13 mouse cellular contexts compared by ENCODE assay signal in genomic region chr6:40019396-40019795, GRCm38 (mm10).
DNase-seq lines count a peak whose midpoint lies in the region; ATAC-seq and TF ChIP-seq lines count a peak whose summit lies in the region.
"Had no signal": no experiment of that assay in that cellular context is flagged by ENCODE, and none has a peak within 500 bp of the region (broad histone marks: within the 10 kb centered on the region; RNA-seq: fewer than 3 reads in every experiment).

No protein-coding gene starts in this region.

- H3K36me3 ChIP-seq in forebrain, embryonic 12.5 days (replicated peaks): no peaks in the 10 kb centered on the region
- no peaks in the 10 kb centered on the region for H3K36me3 ChIP-seq in forebrain, postnatal 0 days (ENCODE audit: insufficient read depth)
- no peaks in the 10 kb centered on the region for H3K36me3 ChIP-seq in midbrain, embryonic 14.5 days (ENCODE audit: control insufficient read depth, insufficient read depth, low read length)
- no peaks in the 10 kb centered on the region for H3K36me3 ChIP-seq in heart, embryonic 10.5 days
- H3K36me3 ChIP-seq: liver, embryonic 13.5 days had no signal

- no peaks in the 10 kb centered on the region for H3K9me3 ChIP-seq in forebrain, embryonic 12.5 days
- H3K9me3 ChIP-seq in forebrain, postnatal 0 days (ENCODE audit: low read length): no peaks in the 10 kb centered on the region
- no peaks in the 10 kb centered on the region for H3K9me3 ChIP-seq in midbrain, embryonic 14.5 days (ENCODE audit: control insufficient read depth, low read length)
- H3K9me3 ChIP-seq in heart, embryonic 10.5 days: no peaks in the 10 kb centered on the region
- H3K9me3 ChIP-seq: liver, embryonic 13.5 days had no signal

- H3K27me3 ChIP-seq in forebrain, embryonic 12.5 days: no peaks in the 10 kb centered on the region
- no peaks in the 10 kb centered on the region for H3K27me3 ChIP-seq in forebrain, postnatal 0 days (ENCODE audit: insufficient read depth, low read length)
- H3K27me3 ChIP-seq in midbrain, embryonic 14.5 days (ENCODE audit: control insufficient read depth, insufficient read depth, low read length): no peaks in the 10 kb centered on the region
- no peaks in the 10 kb centered on the region for H3K27me3 ChIP-seq in heart, embryonic 10.5 days (ENCODE audit: insufficient read depth, poor library complexity, severe bottlenecking)
- H3K27me3 ChIP-seq: liver, embryonic 13.5 days had no signal

- TF ChIP-seq CTCF in forebrain, postnatal 0 days (IDR thresholded peaks at IDR 0.05; ENCODE audit: low read depth): no peak

- 43% methylated on average over 4 of the region's 4 CpGs for WGBS in forebrain, embryonic 12.5 days
- WGBS in forebrain, postnatal 0 days: 28% methylated on average over 4 of the region's 4 CpGs
- whole genome bisulfite sequencing in midbrain, embryonic 14.5 days: 15% methylated on average over 4 of the region's 4 CpGs
- 41% methylated on average over 4 of the region's 4 CpGs for WGBS in heart, embryonic 10.5 days

- H3K9ac ChIP-seq in forebrain, embryonic 12.5 days: no peak overlapping the region
- H3K9ac ChIP-seq in forebrain, postnatal 0 days: no peak overlapping the region
- H3K9ac ChIP-seq in midbrain, embryonic 14.5 days (replicated peaks; ENCODE audit: low read length): no peak overlapping the region
- H3K9ac ChIP-seq: liver, embryonic 13.5 days had no signal

- no peak overlapping the region for H3K4me3 ChIP-seq in forebrain, embryonic 12.5 days (replicated peaks)
- H3K4me3 ChIP-seq in forebrain, postnatal 0 days (ENCODE audit: low read depth, low read length): no peak overlapping the region
- H3K4me3 ChIP-seq in midbrain, embryonic 14.5 days (replicated peaks; ENCODE audit: low read depth, low read length): no peak overlapping the region
- H3K4me3 ChIP-seq in heart, embryonic 10.5 days: no peak overlapping the region
- H3K4me3 ChIP-seq: liver, embryonic 13.5 days had no signal

- peaks cover 40% of the 10 kb centered on the region for H3K4me1 ChIP-seq in forebrain, embryonic 12.5 days
- H3K4me1 ChIP-seq in forebrain, postnatal 0 days (ENCODE audit: insufficient read depth): peaks cover 19% of the 10 kb centered on the region
- peaks cover 35% of the 10 kb centered on the region for H3K4me1 ChIP-seq in midbrain, embryonic 14.5 days (ENCODE audit: control insufficient read depth, insufficient read depth, low read length)
- no peaks in the 10 kb centered on the region for H3K4me1 ChIP-seq in heart, embryonic 10.5 days
- H3K4me1 ChIP-seq: liver, embryonic 13.5 days had no signal

- H3K27ac ChIP-seq in forebrain, embryonic 12.5 days: no peak overlapping the region
- H3K27ac ChIP-seq in forebrain, postnatal 0 days (ENCODE audit: low read depth, low read length): no peak overlapping the region
- peak overlapping the region; percentile 50 for H3K27ac ChIP-seq in midbrain, embryonic 14.5 days (replicated peaks; ENCODE audit: low read depth, low read length)
- H3K27ac ChIP-seq in heart, embryonic 10.5 days: no peak overlapping the region
- H3K27ac ChIP-seq: liver, embryonic 13.5 days had no signal

- ATAC-seq in forebrain, embryonic 12.5 days (ENCODE audit: low FRiP score): peak; percentile 24; the same call in 1 of the 2 replicates
- ATAC-seq in forebrain, postnatal 0 days: no peak
- peak; percentile 66; the same call in 1 of the 2 replicates for ATAC-seq in midbrain, embryonic 14.5 days (ENCODE audit: low FRiP score, low TSS enrichment)

- no peak for DNase-seq in forebrain, postnatal 0 days
- DNase-seq in retina, embryonic 14.5 days (ENCODE audit: low spot score): peak; percentile 63
- DNase-seq in retina, postnatal 1 day: no peak
- peak; percentile 62 for DNase-seq in midbrain, embryonic 14.5 days
- DNase-seq in layer of hippocampus, adult 11-12 months (ENCODE audit: low spot score): no peak
- no peak for DNase-seq in heart, embryonic 10.5 days (ENCODE audit: low spot score)
- DNase-seq: cerebellum, postnatal 14 days; kidney, adult 18-20 months; kidney, postnatal 14 days; layer of hippocampus, adult 9-11 months; liver, embryonic 13.5 days; thymus, postnatal 36 days had no signal

- no peak overlapping the region for H3K4me2 ChIP-seq in forebrain, embryonic 12.5 days
- H3K4me2 ChIP-seq in forebrain, postnatal 0 days (ENCODE audit: low read depth): no peak overlapping the region
- no peak overlapping the region for H3K4me2 ChIP-seq in midbrain, embryonic 14.5 days (ENCODE audit: low read length)
- H3K4me2 ChIP-seq: liver, embryonic 13.5 days had no signal

Comparison
In these comparisons a context has a peak if more than half of its experiments do, and no peak if none do; other contexts are left out.
1. DNase-seq: peak in retina, embryonic 14.5 days (single experiment) and midbrain, embryonic 14.5 days (single experiment); none in forebrain, postnatal 0 days (single experiment), retina, postnatal 1 day (single experiment), layer of hippocampus, adult 11-12 months (single experiment) and heart, embryonic 10.5 days (single experiment).